Mouse (Mus musculus) fat pad, adult 2 months (tissue): ENCODE measurements at regions not wholly inside any gene's neighbourhood (a gene's known extent, or its start where the extent isn't known, plus 50 kb on each side); places are given as distances from the start of the nearest gene placed in this dataset.
A peak's percentile ranks its signal among the peaks of the same experiment; 100 is the strongest.

ENCODE experiments used
- DNase-seq: peaks from one replicate; pipeline ENCODE4 v3.0.0-alpha.2; 2011; ENCODE audit warnings: low read depth, low spot score; ENCODE audit errors: extremely low read depth

- peak; percentile 96 for DNase-seq
These were observed 132.2 kb upstream of the Smarca2 start for GRCm38 (mm10) chr19:26472659-26473058.

DNA sequence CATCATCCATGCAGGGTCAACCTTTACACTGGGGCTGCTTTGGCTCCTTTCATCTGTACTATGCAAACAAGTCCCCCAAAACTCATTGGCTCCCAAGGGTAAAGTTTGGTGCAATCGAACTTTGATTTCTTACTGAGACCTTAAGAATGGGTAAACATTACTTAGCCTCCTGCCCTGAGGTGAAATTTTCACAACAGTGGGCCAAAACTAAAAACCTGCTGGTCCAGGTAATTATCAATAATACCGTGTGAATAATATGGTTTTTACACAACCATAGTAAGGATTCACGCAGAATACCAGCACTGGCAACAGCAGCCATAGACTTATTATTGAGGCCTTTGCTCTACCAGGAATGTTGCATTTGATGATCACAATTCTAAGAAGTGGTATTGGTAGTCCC lies 131.6 kb upstream of the Smarca2 start:
- peak; percentile 81 for DNase-seq

DNA sequence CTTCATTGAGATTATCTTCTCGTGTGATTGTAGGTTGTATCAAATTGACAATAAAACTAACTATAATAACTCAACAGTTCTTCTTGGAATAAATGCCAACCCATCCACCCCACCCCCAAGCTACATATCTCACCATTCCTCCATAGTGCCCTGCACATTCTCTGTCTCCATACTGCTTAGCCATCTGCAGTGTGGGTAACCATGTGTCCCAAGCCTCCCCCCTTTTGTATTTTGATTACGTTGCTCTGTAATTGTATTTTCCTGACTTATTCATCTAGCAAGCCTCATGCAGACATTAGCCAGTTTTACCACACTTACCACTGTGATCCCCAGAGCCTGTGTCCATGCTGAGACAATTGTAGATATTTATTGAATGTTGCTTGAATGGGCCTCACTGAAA lies 129.7 kb upstream of the Smarca2 start:
- no peak for DNase-seq

DNA sequence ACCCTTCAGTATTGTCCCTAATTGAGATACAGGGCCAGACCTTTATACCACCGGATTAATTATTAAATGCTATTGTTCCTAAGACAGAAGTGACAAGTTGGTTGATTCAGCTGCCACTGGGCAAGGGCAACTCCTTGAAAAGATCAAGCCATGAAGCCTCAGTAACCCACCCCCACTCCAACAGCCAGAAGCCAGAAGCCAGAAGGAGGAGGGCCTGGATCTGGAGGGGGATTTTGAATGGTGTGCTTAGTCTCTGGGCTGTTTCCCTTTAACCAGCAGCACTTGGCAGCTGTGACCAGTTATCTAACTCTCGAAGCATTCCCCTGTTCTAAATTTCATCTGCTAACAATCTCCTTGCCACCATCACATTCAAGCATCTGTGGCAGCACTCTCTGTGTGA lies 129.1 kb upstream of the Smarca2 start:
- no peak for DNase-seq

DNA sequence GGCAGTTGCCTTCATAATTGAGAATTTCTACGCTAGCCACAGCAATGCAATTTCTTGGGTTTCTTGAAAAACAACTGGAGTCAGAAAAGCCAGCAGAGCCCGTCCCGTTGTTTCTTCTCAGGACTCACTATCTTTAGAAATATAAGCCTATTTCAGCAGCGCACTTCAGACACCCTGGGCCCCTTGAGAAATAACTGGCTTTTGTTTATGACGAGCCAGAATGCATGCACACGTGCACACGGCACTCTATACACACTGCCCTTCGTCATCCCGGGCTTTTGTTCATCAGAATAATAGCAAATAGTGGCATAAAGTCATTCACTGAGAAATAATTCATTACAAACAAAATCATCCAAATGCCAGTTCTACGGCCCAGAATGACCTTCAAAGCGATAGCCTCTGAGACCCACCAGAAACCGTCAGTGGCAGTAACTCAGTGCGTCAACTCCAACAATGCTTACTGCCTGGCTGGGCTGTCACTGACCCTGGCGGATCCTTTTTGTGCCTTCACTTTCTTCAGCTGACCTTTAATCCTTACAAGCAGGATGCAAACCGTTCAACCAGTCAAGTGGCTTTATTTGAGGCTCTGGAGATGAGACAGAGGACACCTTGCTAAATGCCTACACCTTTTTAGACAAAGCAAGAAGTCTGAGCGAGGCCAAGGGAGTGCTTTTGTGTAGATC lies 126.7 kb upstream of the Smarca2 start:
- no peak for DNase-seq

- no peak for DNase-seq
These were observed 120.5 kb upstream of the Smarca2 start for GRCm38 (mm10) chr19:26484322-26484721.

- DNase-seq, result no peak
These were observed 112.0 kb upstream of the Smarca2 start for GRCm38 (mm10) chr19:26492806-26493205.

DNA sequence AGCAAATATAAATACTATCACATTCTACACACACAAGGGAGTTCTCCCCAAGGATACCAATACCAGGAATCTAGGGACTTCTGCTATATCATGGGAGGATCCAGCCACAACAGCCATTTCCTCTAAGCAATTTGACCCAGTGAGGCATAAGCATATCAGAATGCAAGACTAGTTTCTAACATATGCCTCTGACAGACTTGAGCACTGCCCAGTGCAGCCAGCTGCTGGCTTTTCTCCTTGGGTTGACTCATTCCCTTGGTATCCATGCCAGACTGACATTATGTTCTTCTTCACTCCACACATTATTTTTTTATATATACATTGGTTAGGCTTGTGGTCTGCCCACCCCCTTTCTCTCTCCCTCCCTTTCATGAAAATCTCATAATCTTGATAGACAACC lies 103.8 kb upstream of the Smarca2 start:
- no peak for DNase-seq

DNA sequence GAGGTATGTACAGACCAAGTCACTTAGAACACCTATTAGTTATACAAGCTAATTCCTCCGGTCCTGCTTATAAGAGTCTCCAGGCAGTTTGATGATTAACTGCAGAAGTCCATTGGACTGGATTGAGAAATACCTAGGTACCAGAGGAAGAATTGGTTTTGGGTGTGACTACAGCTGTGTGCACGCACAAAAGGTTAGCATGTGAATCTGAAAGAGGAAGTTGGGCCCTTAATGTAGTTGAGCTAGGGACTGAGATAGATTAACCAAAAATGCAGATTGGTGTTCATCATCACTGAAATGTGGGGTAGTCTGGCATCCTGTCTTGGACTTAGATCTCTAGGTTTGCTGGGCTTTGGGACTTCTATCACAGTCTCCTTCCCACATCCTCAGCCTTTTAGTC lies 100.8 kb upstream of the Smarca2 start:
- no peak for DNase-seq

- no peak for DNase-seq
These were observed 98.0 kb upstream of the Smarca2 start for GRCm38 (mm10) chr19:26506802-26507201.

- no peak for DNase-seq
These were observed 96.9 kb upstream of the Smarca2 start for GRCm38 (mm10) chr19:26507986-26508385.

DNA sequence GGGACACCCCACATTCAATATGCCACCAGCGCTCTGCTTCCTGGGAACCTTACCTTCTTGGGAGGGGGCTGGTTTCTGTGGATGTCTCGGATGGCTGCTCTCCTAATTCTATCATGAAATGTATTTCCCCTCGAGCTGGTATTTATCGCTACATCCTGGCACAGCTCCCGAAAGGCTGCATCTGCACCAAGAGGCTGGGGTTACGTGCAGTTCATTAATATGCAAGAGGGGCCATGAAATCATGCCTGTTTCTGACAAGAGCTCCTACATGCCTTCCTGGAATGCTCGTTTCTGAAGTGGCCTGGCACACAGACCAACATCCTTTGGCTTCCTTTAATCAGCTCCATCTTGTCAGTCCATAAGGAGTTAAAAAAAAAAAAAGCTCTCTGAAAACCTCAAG lies 96.2 kb upstream of the Smarca2 start:
- no peak for DNase-seq

GRCm38 (mm10) chr19:26509240-26509639 lies 95.6 kb upstream of the Smarca2 start:
- no peak for DNase-seq

DNA sequence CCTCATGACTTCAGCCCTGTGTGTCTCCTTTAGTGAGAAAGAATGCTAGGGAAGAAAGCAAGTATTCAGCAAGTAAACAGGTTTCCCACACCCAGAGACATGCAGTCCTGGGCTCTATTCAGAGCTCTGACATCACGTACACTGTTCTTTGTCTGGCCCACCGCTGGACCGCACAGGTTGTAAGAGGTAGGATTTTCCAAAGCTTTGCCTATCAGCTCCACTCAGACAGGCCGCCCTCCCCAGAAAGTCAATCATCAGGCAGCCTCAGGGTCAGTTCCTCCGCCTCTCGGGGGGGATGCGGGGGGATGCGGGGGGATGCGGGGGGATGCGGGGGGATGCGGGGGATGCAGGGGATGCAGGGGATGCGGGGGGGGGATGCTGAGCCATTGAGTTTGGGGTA lies 94.7 kb upstream of the Smarca2 start:
- DNase-seq, result no peak

DNA sequence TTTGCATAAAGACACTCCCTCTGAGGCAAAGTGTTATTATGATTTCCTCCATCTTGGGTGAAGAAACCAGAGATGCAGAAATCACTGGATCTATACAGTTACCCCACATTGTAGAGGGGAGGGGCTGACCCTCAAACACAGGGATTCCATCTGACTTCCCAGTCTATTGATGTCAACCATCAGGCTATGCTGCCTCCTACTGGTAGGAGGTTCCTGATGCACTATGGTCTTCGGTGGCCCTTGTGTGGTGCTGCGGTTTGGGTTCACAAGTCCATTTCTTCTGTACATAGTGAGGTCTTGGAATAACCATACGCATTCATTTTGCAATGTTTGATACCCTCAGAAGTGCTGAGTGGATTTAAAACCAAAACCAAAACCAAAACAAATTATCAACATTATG lies 94.0 kb upstream of the Smarca2 start:
- no peak for DNase-seq

- no peak for DNase-seq
These were observed 93.1 kb upstream of the Smarca2 start for GRCm38 (mm10) chr19:26511756-26512155.

DNA sequence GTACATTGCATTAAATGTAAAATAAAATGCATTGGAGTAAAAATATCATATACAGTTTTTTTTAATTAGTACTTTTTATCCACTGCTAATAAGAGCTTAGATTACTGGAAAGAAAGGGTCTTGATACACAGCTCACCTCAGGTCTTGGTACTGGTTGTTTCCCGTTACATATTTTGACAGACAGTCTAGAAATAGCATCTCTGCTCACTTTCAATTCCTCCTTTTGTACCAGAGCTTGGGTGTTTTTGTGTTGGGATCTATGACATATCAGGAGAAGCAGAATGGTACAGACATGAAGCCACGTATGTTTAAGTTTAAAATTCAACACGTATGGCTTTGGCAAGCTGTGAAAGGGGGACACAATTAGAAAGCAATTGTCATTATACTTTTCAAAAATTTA lies 80.3 kb upstream of the Smarca2 start:
- DNase-seq, result no peak

DNA sequence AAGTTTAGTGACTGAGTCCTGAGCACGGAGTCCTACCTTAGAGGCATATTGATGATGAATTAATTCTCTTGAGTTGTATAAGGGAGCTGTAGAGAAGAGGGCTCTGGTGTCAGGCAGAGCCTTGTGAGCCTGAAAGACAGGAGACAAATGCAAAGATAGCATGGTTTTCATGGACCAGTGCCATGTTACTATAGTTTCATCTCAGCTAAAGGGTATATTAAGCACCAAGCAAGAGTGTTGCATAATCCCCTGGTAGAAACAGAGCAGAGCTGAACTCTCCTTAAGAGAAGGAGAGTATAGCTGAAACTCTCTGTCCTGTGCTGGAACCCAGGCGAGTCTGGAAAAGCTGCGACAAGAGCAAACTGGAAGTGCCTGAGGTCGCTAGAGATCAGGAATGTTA lies 73.5 kb upstream of the Smarca2 start:
- DNase-seq, result no peak

DNA sequence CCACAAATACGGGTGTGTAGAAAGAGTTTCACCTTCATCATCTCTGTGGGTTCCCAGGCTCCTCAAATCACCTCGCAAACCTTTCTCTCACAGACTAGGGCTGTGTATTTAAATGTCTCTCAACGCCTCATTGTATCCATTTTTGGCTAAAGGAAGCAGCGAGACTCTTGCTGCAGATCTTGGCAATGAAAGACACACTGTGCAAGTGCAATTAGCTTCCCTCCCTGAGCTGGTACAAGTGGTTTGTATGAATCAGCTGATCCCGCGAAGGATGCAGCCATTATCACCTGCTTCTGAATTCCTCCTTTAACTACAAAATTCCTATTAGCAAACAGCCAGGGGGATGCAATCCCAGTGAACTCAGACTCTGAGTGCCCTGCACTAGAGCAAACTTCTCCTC lies 72.3 kb upstream of the Smarca2 start:
- DNase-seq, result no peak

DNA sequence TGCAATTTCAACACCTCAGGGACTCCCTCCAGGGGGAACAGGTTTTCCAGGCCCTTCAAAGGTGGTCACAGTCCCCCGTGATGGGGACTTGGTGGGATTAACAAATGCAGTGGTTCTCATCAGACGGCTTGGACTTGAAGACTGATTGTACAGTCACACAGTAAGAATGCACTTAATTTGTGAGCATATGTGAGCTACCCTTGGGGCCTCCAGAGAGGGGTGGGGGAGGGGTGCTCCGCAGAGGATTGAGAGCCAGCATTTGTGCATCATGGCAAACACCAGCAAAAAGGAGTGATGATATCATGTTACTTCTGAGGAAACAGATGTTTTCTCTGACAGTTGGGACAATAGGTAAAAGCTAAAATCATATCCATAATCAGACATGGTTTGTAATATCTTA lies 59.2 kb upstream of the Smarca2 start:
- no peak for DNase-seq

DNA sequence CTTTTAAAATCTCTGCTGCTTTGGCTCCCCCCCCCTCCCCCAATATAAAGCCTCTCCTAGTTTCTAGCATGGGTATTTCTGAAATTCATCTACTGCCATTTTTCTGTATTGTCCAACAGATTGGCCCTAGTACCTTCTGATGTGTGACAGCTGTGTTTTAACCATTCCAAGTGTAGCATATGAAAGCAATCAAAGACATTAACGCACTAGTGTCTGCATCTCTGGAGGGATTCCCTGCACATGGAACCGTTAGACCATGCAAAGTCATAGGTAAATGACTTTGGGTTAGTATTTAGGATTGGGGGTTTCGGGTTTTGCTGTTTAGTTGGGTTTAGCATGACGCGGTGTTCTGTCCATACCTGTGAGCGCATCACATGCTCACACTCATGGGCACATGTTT lies 57.3 kb upstream of the Smarca2 start:
- DNase-seq, result no peak

DNA sequence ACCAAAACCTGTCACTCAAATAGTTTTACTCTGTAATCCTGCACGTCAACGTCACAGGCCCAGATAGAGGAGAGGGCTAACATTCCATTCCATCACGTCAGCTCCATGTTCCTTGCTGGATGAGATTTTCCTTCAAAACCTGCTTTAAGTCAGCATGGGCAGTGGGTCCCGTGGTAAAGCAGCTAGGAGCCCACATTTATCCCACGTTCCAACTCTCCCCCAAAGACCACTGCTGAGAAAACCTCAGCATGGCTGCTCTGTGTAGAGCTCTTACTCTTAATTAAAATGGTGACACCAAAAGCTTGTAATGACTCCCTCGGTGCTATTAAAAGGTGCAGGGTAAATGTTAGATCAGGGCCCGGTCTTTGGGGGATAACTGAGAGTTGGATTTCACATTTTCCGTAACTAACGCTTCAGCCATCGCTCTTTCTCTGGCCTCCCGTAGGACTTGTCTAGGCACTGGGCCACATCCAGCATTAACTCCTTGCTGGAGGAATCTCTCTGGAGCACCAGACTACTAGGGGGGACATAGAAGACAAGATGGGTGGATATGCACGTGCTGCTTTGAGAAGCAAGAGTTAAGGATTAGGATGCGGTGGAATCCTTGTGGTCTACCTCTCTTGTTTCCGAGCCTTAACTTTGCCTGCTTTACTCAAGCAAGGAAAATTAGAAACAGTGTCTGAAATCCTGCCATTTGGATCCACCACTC lies 56.1 kb upstream of the Smarca2 start:
- no peak for DNase-seq

GRCm38 (mm10) chr19:26550299-26550698 lies 54.6 kb upstream of the Smarca2 start:
- no peak for DNase-seq
